Mouse (Mus musculus): Measurements from ENCODE around the gene Tmtc2. TPM values are rescaled to one million over a fixed set of nuclear protein-coding genes. Genes with fewer than 3 reads are reported as not detected.

Gene Tmtc2
- total RNA-seq, 2 experiments from 2014 or later, result 0.97 to 2.1 TPM

DNA sequence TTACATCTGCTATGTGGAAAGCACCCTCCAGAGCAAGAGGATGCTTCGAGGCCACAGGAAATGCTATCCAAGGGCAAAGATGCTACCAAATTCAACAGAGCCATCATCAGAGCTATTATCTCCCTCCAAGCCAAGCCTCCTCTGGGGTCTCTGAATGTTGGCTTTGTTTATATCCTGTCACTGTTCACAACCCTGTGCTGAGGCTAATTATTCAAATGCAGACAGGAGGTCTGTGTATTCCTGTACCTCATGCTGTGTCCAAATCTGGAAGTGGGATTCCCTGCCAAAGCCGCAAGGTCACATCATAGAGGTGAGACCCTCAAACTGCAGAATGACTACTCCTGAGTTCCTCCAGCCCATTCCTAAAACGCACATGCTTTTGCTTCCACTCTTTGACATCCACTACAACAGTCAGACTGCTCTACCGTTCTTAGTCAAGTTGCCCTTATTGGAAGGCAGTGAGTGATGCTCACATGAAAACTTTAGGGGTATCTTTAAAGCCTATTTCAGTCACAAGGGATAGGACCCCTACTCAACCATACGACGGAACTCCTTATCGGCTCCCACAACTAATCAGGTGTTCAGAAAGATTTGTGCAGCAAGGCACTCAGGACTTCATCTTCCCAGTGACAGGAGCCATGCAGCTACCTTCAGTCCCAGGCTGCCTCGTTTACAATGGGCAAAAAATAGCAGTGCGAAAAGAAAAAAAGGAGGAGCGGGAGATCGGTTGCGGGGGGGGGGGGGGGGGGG lies 64.9 kb downstream of the Tmtc2 start:
- no peak for TF ChIP-seq CTCF (IDR thresholded peaks at IDR 0.05)
- Histone ChIP-seq H3K27ac (no peak overlapping the region), H3K4me3 (no peak overlapping the region)
- intact Hi-C loops (cut with DNase I), result no loop called here
- DNase-seq, result no peak

DNA sequence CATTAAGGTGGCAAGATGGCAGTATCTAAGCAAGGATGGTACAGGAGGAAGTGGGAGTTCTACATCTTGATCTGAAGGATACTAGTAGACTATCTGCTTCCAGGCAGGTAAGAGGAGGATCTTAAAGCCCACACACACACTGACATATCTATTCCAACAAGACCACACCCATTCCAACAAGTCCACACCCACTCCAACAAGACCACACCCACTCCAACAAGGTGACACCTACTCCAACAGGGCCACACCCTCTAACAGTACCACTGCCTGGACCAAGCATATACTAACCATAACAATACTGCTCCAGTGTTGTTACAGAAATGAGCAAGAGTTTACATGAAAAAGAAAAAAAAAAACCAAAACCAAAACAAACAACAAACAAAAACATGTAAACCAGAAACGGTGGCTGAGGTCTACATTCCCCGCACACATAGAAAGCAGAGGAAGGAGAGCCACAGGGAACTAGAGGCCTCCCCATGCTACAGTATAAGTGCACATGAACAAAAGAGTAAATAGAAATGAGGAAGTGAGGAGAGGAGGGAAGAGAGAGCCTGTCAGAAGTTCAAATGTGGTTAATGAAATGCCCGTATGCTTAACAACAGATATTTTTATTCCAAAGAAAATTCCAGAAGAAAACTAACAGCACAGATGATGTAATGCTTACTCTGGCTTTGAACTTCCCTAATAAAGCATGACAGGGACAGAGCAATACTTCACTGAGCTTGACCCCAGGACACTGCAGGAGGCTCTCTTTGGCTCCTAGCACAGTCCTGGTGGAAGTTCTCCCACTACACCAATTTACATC lies 66.1 kb downstream of the Tmtc2 start:
- intact Hi-C loops (cut with DNase I), result no loop called here
- Histone ChIP-seq H3K4me3 (no peak overlapping the region), H3K27ac (no peak overlapping the region)
- no peak for DNase-seq
- no peak for TF ChIP-seq CTCF (IDR thresholded peaks at IDR 0.05)

DNA sequence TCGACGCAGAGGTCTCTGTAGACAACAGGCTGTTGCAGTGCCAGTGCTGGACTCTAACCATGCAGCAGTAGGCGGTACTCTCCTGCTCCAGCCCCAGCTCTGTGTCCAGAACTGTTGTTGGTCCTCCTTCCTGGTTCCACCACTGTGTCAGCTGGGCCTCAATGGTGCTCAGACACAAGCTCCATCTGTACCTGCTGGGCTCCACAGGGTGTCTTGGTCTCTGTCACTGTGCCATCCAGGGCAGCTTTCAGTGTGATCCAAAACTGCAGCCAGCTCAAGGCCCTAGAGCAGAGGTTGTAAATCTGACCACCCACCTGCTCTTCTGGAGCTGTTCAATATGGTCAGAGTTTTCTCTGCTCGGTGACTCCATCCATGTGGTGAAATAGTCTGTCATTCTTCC lies 68.2 kb downstream of the Tmtc2 start:
- H3K4me3 ChIP-seq, result no peak overlapping the region
- no peak for TF ChIP-seq CTCF (IDR thresholded peaks at IDR 0.05)
- no peak overlapping the region for H3K27ac ChIP-seq
- DNase-seq, result no peak
- intact Hi-C loops (cut with DNase I), result no loop called here

DNA sequence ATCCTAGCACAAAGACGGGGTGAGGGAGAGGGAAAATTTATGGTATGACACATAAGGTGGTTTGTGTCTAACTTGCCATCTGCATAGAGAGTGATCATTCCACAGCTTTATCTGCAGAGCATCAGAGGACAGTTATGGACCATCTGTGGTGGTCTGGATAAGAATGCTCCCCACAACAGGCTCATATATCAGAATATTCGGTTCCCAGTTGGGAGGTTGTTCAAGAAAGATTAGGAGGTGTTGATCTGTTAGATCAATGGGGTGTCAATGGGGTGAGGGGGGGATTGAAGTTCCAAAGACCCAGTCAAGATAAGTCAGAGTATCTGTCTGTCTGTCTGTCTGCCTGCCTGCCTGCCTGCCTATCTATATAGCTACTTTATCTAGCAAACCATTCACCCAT lies 69.8 kb downstream of the Tmtc2 start:
- no peak for DNase-seq
- Histone ChIP-seq H3K4me3 (no peak overlapping the region), H3K27ac (no peak overlapping the region)
- no peak for TF ChIP-seq CTCF (IDR thresholded peaks at IDR 0.05)
- intact Hi-C loops (cut with DNase I), result no loop called here

DNA sequence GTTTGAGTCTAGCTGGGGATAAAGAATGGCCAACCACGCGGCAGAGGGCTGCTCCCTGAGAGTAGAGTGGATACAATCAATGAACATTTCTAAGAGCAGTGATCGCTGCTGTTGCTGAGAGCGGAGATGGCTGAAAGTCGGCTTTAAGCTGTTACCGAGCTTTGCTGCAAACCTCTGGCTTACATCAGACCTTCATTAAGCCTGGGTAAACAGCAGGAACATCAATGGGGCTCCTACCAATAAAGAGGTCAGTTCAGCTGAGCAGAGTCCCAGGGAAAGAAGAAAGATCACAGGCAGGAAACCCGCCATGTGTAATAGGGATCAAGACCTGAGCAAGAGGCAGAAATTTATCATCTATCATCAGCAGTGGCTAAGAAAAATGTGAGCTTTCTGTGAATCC lies 72.5 kb downstream of the Tmtc2 start:
- no peak overlapping the region for H3K27ac ChIP-seq
- no peak for TF ChIP-seq CTCF (IDR thresholded peaks at IDR 0.05)
- intact Hi-C loops (cut with DNase I), result no loop called here

DNA sequence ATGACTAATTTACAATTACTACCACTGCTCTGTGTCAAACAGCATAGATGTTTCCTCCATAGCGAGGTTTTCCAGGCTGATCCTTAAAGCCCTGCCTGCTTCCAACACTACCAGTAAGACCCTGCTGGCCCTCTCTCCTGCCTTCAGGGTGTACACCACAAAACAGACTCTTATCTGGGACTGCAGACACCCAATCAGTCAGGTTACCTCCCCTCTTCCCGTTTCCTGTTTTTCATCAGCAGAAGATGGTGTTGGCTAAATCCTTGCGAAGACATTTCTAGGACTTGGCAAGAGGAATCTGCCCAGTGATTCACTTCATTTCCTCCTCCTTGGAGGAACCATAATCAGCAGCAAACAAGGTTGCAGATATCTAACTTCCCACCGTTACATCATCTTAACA lies 73.8 kb downstream of the Tmtc2 start:
- no peak for TF ChIP-seq CTCF (IDR thresholded peaks at IDR 0.05)
- intact Hi-C loops (cut with DNase I), result no loop called here
- Histone ChIP-seq H3K4me3 (no peak overlapping the region), H3K27ac (peak overlapping the region; percentile 35; the same call in 1 of the 2 replicates)
- DNase-seq, result no peak

More for the DNA sequence above, 72.5 kb downstream of the Tmtc2 start:
- no peak overlapping the region for H3K4me3 ChIP-seq
- DNase-seq, result no peak

DNA sequence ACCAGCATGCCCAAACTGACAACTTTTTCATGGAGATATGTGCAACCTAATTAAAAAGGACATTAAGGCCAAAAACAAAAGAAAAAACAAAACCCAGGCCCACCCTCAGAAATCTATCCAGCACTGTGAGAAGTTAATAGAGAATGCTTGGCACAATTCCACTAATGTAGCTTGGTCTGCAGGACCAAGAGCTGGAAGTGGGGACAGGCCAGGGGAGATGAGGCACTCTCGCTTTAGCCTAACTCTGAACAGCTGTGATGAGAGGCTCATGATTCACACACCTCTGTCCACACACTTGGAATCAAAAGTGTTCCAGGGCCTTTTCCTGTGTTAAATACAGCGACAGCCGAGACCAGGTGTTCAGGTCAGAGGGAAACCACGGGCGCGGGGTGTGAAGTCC lies 79.0 kb downstream of the Tmtc2 start:
- Histone ChIP-seq H3K4me3 (no peak overlapping the region), H3K27ac (no peak overlapping the region)
- no peak for TF ChIP-seq CTCF (IDR thresholded peaks at IDR 0.05)
- intact Hi-C loops (cut with DNase I), result no loop called here
- DNase-seq, result no peak

DNA sequence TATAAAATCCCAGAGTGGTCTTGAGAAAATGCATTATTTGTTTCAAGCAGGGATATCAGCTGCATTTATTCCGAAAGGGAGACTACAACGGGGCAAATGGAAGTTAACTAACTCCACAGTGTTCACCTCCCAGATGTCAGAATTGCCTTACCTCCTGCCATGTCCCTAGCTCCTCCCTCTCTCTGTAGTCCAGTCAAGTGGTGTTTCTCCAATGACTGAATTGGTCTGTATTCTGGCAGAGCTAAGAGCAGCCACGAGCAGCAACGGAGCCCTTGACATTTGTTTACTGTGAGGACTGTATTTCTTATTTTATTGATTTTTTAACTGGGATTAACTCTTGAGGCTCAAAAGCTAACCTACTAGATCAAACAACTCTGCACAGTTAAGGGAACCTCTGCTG lies 81.8 kb downstream of the Tmtc2 start:
- intact Hi-C loops (cut with DNase I), result no loop called here
- DNase-seq, result no peak
- TF ChIP-seq CTCF (IDR thresholded peaks at IDR 0.05), result no peak
- Histone ChIP-seq H3K27ac (no peak overlapping the region), H3K4me3 (no peak overlapping the region)

DNA sequence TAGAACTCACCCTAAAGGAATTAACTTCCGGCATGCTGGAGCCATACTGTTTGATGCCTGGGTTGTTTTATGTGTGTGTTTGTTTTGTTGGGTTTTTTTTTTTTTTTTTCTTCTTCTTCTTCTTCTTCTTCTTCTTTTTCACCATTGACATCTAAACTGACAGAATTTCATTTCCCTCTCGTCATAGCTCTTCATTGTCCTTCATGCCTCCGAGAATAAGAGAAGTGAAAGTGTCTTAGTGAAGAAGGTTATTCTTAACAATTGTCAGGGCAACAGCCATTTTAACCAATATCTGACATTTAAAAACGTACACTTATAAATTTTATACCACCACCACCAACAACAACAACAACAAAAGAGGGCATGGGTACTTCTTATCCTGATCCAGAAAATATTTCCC lies 83.5 kb downstream of the Tmtc2 start:
- peak overlapping the region; percentile 38; the same call in 1 of the 2 replicates for H3K27ac ChIP-seq
- intact Hi-C loops (cut with DNase I), result no loop called here
- no peak for TF ChIP-seq CTCF (IDR thresholded peaks at IDR 0.05)
- no peak for DNase-seq
- peak overlapping the region; percentile 58; the same call in 1 of the 2 replicates for H3K4me3 ChIP-seq

DNA sequence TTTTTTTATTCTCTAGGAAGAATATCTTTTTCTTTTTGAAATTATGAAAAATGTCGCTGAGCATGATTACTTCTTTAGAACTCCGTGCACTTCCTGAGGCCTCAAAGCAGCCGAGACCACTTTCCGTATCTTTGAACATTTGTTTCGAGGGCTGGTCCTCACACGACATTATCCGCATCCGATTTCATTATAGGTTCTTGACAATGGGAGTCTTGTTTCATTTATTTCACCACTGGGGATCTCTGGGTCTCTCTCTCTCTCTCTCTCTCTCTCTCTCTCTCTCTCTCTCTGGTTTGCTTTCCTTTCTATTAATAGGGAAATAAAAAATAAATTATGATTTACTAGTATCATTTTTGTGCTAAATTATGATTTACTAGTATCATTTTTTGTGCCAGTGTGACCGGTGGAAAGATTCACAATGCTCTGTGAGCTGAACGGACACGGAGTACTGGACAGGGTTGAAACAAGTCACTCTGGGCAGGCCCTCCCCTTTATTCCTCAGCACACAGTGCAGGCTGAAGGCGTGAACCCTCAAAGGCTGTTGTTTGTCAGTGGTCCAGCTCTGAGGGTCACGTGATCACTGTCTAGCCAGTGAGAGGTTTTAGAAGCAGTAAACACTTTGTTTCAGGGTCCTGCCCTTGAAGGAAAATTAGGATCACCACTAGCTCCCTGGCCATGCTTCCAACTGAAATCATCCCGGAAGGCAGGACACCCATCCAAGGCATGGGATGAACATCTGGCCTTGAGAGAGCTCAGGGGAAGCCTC lies 84.1 kb downstream of the Tmtc2 start:
- TF ChIP-seq CTCF (IDR thresholded peaks at IDR 0.05), result no peak
- DNase-seq, result peak; percentile 86
- Histone ChIP-seq H3K4me3 (peak overlapping the region; percentile 58), H3K27ac (peak overlapping the region; percentile 66)
- intact Hi-C loops (cut with DNase I), result no loop called here

DNA sequence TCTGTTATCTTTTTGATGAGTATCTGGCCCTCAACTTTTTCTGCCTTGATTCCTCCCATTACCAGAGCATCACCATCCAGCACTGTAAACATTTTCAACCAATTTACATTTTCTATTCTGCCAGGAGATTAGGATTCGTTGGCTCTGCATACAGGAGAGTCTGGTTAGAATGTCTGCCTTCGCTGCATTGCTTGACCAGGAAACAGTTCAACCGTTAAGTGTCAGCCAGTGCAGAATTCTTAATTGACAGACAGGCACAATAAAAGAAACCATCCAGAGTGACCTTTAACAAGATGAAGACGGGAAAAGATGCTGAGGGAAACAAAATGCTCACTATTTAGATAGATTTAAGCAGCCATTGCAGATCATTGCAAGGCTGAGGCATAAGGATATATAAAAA lies 87.3 kb downstream of the Tmtc2 start:
- DNase-seq, result no peak
- H3K27ac ChIP-seq, result no peak overlapping the region
- TF ChIP-seq CTCF (IDR thresholded peaks at IDR 0.05), result no peak
- H3K4me3 ChIP-seq, result no peak overlapping the region
- intact Hi-C loops (cut with DNase I), result no loop called here

DNA sequence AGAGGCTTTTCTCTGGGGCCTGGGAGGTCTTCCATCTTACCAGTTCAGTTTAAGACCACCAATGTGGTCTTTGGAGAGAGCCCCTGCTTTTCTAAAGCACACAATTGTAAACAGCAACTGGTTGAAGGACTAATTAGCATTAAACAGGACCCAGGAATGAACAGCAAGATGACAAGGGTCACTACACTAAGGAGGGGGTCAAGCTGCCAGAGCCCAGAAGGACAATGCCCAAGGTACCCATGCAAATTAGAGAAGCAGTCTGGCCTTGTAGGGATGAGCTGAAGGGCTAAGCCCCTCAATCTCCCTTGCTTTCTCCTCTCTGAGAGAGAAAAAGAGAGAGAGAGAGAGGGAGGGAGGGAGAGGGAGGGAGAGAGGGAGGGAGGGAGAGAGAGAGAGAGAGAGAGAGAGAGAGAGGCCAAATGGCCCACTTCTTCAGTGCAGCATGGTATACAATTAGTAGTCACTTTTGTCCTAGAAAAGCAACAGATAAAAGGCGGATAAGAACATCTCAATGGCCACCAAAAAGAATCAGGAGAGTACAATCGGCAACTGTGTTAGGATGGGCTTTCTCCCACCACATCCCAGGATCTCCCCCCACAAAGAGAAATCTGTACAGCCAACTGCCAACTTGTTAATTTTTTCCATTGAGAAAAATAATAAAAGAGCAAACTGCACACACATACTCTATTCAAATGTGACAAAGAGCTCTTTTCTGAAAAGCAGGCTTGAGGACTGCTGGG lies 89.7 kb downstream of the Tmtc2 start:
- intact Hi-C loops (cut with DNase I), result no loop called here
- no peak for DNase-seq
- Histone ChIP-seq H3K27ac (no peak overlapping the region), H3K4me3 (no peak overlapping the region)
- TF ChIP-seq CTCF (IDR thresholded peaks at IDR 0.05), result no peak

Data from gastrocnemius, adult 2 months (tissue).